Mouse (Mus musculus): Measurements from ENCODE around the gene Hivep1. TPM values are rescaled to one million over a fixed set of nuclear protein-coding genes. Genes with fewer than 3 reads are reported as not detected.
A peak's percentile ranks its signal among the peaks of the same experiment; 100 is the strongest.

Gene Hivep1
- polyA plus RNA-seq, 1 experiment from 2014 or later = 5.9 TPM

- peaks cover 14% of the 10 kb centered on the region for H3K4me1 ChIP-seq (ENCODE audit: control insufficient read depth, insufficient read depth, low read length)
- H3K4me2 ChIP-seq (ENCODE audit: low read depth, low read length) = no peak overlapping the region
- no peak overlapping the region for H3K4me3 ChIP-seq (ENCODE audit: low read length)
- H3K9ac ChIP-seq (ENCODE audit: low read depth, low read length) = no peak overlapping the region
- H3K9me3 ChIP-seq (ENCODE audit: control insufficient read depth, low read length) = no peaks in the 10 kb centered on the region; the same call in 1 of the 2 replicates
- WGBS = 22% methylated on average over 8 of the region's 8 CpGs
- H3K27ac ChIP-seq (ENCODE audit: low read length) = no peak overlapping the region
- no peaks in the 10 kb centered on the region for H3K36me3 ChIP-seq (ENCODE audit: control insufficient read depth, insufficient read depth, low read length)
- ATAC-seq = peak; percentile 84
- no peaks in the 10 kb centered on the region for H3K27me3 ChIP-seq (replicated peaks; ENCODE audit: control insufficient read depth, insufficient read depth, low read length)
Observed at GRCm38 (mm10) chr13:42102980-42103379, 51.2 kb downstream of the Hivep1 start.

DNA sequence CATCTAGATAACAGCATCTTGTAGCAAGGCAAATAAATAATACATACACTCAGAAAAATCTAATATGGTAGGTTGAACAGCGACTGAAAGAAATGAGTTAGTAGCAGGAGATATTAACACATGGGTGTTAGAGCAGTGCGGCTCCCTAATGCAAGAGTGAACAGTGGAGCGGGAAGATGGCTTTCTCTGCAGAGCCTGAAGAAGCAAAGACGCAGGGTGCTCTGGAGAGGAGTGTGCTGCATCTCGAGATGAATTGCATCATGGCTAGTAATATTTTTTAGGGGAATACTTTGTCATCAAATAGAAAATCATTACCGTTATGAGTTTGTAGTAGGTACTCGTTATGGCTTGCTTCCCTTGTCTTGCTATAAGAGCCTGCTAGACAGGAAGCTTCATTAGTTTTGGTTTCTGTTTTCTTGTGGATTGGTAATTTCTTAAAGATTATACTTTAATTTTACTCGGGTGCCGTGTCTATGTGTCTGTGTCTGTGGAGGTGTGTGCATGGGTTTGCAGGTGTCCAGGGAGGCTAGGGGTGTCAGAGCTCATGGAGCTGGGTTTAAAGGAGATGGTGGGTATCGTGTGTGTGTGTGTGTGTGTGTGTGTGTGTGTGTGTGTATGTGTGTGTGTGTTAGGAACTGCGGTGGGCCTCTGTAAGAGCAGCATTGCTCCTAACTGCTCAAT lies 51.8 kb downstream of the Hivep1 start:
- H3K4me2 ChIP-seq (ENCODE audit: low read depth, low read length) = no peak overlapping the region
- no peaks in the 10 kb centered on the region for H3K27me3 ChIP-seq (replicated peaks; ENCODE audit: control insufficient read depth, insufficient read depth, low read length)
- H3K9ac ChIP-seq (ENCODE audit: low read depth, low read length) = no peak overlapping the region

GRCm38 (mm10) chr13:42104371-42104770 lies 52.5 kb downstream of the Hivep1 start:
- Histone ChIP-seq H3K36me3 (ENCODE audit: control insufficient read depth, insufficient read depth, low read length) (no peaks in the 10 kb centered on the region), H3K4me3 (ENCODE audit: low read length) (no peak overlapping the region), H3K4me1 (ENCODE audit: control insufficient read depth, insufficient read depth, low read length) (peaks cover 14% of the 10 kb centered on the region), H3K27ac (ENCODE audit: low read length) (no peak overlapping the region), H3K9ac (ENCODE audit: low read depth, low read length) (no peak overlapping the region), H3K27me3 (replicated peaks; ENCODE audit: control insufficient read depth, insufficient read depth, low read length) (no peaks in the 10 kb centered on the region), H3K4me2 (ENCODE audit: low read depth, low read length) (no peak overlapping the region), H3K9me3 (ENCODE audit: control insufficient read depth, low read length) (no peaks in the 10 kb centered on the region)
- no peak for ATAC-seq
- WGBS = 90% methylated on average over 3 of the region's 3 CpGs

More for the DNA sequence above, 51.8 kb downstream of the Hivep1 start:
- 63% methylated on average over 11 of the region's 11 CpGs for WGBS
- Histone ChIP-seq H3K4me1 (ENCODE audit: control insufficient read depth, insufficient read depth, low read length) (peaks cover 14% of the 10 kb centered on the region), H3K27ac (ENCODE audit: low read length) (no peak overlapping the region), H3K36me3 (ENCODE audit: control insufficient read depth, insufficient read depth, low read length) (no peaks in the 10 kb centered on the region), H3K9me3 (ENCODE audit: control insufficient read depth, low read length) (no peaks in the 10 kb centered on the region), H3K4me3 (ENCODE audit: low read length) (no peak overlapping the region)
- ATAC-seq = no peak

- no peaks in the 10 kb centered on the region for H3K36me3 ChIP-seq (ENCODE audit: control insufficient read depth, insufficient read depth, low read length)
- 0 out of 2 replicates have a peak, but pooled peaks cover 2% of the 10 kb centered on the region for H3K4me1 ChIP-seq (ENCODE audit: control insufficient read depth, insufficient read depth, low read length)
- no peak overlapping the region for H3K4me2 ChIP-seq (ENCODE audit: low read depth, low read length)
- no peak for ATAC-seq
- H3K9ac ChIP-seq (ENCODE audit: low read depth, low read length) = no peak overlapping the region
- WGBS = 60% methylated on average over 11 of the region's 11 CpGs
- no peaks in the 10 kb centered on the region for H3K9me3 ChIP-seq (ENCODE audit: control insufficient read depth, low read length)
- no peak overlapping the region for H3K27ac ChIP-seq (ENCODE audit: low read length)
- no peak overlapping the region for H3K4me3 ChIP-seq (ENCODE audit: low read length)
- no peaks in the 10 kb centered on the region for H3K27me3 ChIP-seq (replicated peaks; ENCODE audit: control insufficient read depth, insufficient read depth, low read length)
Observed at GRCm38 (mm10) chr13:42108483-42109215, 56.8 kb downstream of the Hivep1 start.

DNA sequence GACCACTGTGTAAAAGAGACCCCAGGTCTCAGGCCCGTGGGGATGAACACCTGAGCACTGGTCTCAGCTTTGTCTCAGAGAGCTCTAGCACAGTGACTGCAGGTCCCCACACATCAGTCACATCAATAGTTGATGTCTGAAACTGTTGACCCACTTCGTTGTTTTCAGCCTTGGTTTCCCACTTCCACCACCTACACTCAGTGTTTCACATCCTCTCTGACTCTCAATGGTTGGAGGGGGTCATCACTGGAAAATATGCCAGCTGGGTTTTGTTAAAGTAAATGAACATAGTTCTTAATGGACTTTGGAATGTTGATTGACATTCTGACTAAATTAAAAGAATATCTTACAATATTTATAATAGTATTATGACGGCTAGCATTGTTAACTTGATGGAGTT lies 58.6 kb downstream of the Hivep1 start:
- Histone ChIP-seq H3K27me3 (replicated peaks; ENCODE audit: control insufficient read depth, insufficient read depth, low read length) (no peaks in the 10 kb centered on the region), H3K27ac (ENCODE audit: low read length) (no peak overlapping the region), H3K9me3 (ENCODE audit: control insufficient read depth, low read length) (no peaks in the 10 kb centered on the region), H3K4me1 (ENCODE audit: control insufficient read depth, insufficient read depth, low read length) (0 out of 2 replicates have a peak, but pooled peaks cover 2% of the 10 kb centered on the region), H3K9ac (ENCODE audit: low read depth, low read length) (no peak overlapping the region), H3K36me3 (ENCODE audit: control insufficient read depth, insufficient read depth, low read length) (no peaks in the 10 kb centered on the region), H3K4me2 (ENCODE audit: low read depth, low read length) (no peak overlapping the region), H3K4me3 (ENCODE audit: low read length) (no peak overlapping the region)
- ATAC-seq = no peak
- WGBS = 89% methylated on average over 3 of the region's 3 CpGs

DNA sequence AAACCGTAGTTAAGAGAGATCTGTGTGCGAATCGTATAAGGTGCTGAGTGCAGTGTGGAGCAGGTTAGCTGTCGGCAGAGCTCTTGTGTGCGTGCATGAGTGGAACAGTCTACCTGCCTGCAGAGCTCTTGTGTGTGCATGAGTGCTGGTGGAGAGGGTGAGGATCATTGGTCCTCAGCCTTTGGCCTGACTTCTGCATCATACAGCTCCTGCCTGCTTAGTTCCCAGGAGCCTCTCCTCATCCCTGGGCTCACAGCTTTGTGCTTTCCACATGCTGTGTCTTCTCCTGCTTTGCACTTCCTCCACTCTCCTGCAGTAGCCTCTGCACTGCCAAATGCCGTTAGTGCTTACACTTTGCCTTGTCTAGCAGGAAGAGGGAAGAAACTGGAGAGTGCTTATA lies 60.2 kb downstream of the Hivep1 start:
- Histone ChIP-seq H3K4me1 (ENCODE audit: control insufficient read depth, insufficient read depth, low read length) (0 out of 2 replicates have a peak, but pooled peaks cover 2% of the 10 kb centered on the region), H3K36me3 (ENCODE audit: control insufficient read depth, insufficient read depth, low read length) (no peaks in the 10 kb centered on the region), H3K27me3 (replicated peaks; ENCODE audit: control insufficient read depth, insufficient read depth, low read length) (no peaks in the 10 kb centered on the region), H3K4me3 (ENCODE audit: low read length) (no peak overlapping the region), H3K9ac (ENCODE audit: low read depth, low read length) (no peak overlapping the region), H3K9me3 (ENCODE audit: control insufficient read depth, low read length) (no peaks in the 10 kb centered on the region), H3K4me2 (ENCODE audit: low read depth, low read length) (no peak overlapping the region), H3K27ac (ENCODE audit: low read length) (no peak overlapping the region)
- no peak for ATAC-seq
- 84% methylated on average over 6 of the region's 6 CpGs for WGBS

GRCm38 (mm10) chr13:42112748-42113147 lies 60.9 kb downstream of the Hivep1 start:
- Histone ChIP-seq H3K9ac (ENCODE audit: low read depth, low read length) (no peak overlapping the region), H3K27ac (ENCODE audit: low read length) (no peak overlapping the region), H3K4me3 (ENCODE audit: low read length) (no peak overlapping the region), H3K36me3 (ENCODE audit: control insufficient read depth, insufficient read depth, low read length) (no peaks in the 10 kb centered on the region), H3K9me3 (ENCODE audit: control insufficient read depth, low read length) (no peaks in the 10 kb centered on the region), H3K4me1 (ENCODE audit: control insufficient read depth, insufficient read depth, low read length) (0 out of 2 replicates have a peak, but pooled peaks cover 2% of the 10 kb centered on the region), H3K27me3 (replicated peaks; ENCODE audit: control insufficient read depth, insufficient read depth, low read length) (no peaks in the 10 kb centered on the region), H3K4me2 (ENCODE audit: low read depth, low read length) (no peak overlapping the region)
- ATAC-seq = no peak
- 57% methylated on average over 5 of the region's 5 CpGs for WGBS

GRCm38 (mm10) chr13:42113601-42114000 lies 61.8 kb downstream of the Hivep1 start:
- ATAC-seq = no peak
- H3K9ac ChIP-seq (ENCODE audit: low read depth, low read length) = no peak overlapping the region
- no peaks in the 10 kb centered on the region for H3K36me3 ChIP-seq (ENCODE audit: control insufficient read depth, insufficient read depth, low read length)
- H3K4me1 ChIP-seq (ENCODE audit: control insufficient read depth, insufficient read depth, low read length) = 0 out of 2 replicates have a peak, but pooled peaks cover 2% of the 10 kb centered on the region
- no peak overlapping the region for H3K4me3 ChIP-seq (ENCODE audit: low read length)
- H3K4me2 ChIP-seq (ENCODE audit: low read depth, low read length) = no peak overlapping the region
- 90% methylated on average over 7 of the region's 7 CpGs for WGBS
- no peaks in the 10 kb centered on the region for H3K9me3 ChIP-seq (ENCODE audit: control insufficient read depth, low read length)
- no peak overlapping the region for H3K27ac ChIP-seq (ENCODE audit: low read length)
- no peaks in the 10 kb centered on the region for H3K27me3 ChIP-seq (replicated peaks; ENCODE audit: control insufficient read depth, insufficient read depth, low read length)

DNA sequence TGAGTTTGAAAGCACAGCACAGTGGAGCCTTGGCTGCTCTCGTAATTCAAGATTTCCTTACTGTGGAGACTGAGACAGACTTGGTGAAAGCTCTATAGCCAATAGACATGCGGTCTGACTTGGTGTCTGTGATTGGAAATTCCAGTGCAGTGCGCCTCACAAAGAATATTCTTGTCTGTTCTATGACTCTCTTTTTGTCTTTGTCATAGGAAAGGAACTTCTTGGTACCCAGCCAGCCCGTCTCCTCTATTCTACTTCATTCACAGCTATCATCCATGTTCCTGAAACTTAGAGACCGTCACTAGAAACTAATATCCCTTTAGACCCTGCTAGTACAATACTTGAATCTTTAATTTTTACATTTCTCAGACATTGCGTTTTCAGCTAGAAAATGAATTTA lies 64.5 kb downstream of the Hivep1 start:
- Histone ChIP-seq H3K27me3 (replicated peaks; ENCODE audit: control insufficient read depth, insufficient read depth, low read length) (no peaks in the 10 kb centered on the region), H3K9ac (ENCODE audit: low read depth, low read length) (no peak overlapping the region), H3K4me3 (ENCODE audit: low read length) (no peak overlapping the region), H3K27ac (ENCODE audit: low read length) (no peak overlapping the region), H3K9me3 (ENCODE audit: control insufficient read depth, low read length) (no peaks in the 10 kb centered on the region), H3K4me1 (ENCODE audit: control insufficient read depth, insufficient read depth, low read length) (0 out of 2 replicates have a peak, but pooled peaks cover 2% of the 10 kb centered on the region), H3K4me2 (ENCODE audit: low read depth, low read length) (no peak overlapping the region), H3K36me3 (ENCODE audit: control insufficient read depth, insufficient read depth, low read length) (no peaks in the 10 kb centered on the region)
- 85% methylated on average over 6 of the region's 6 CpGs for WGBS
- ATAC-seq = no peak

All from intestine, embryonic 16.5 days (tissue).